Mouse (Mus musculus) forebrain, embryonic 16.5 days (tissue): ENCODE measurements around the gene Rgp1. TPM values are rescaled to one million over a fixed set of nuclear protein-coding genes. Genes with fewer than 3 reads are reported as not detected.
"Not testable (repeated sequence)": the region's sequence is repeated elsewhere in the genome, so short reads cannot be mapped to it uniquely, and the experiment has no call there.

Source experiments
- ATAC-seq: fragments of 200-750 bp; cut with Nextera tagmentation; 2 replicates; pipeline ENCODE4 v1.8.0; 2017; ENCODE audit warnings: mild to moderate bottlenecking, moderate library complexity
- H3K27ac ChIP-seq: fragments of 300-500 bp; sonication (generic); 2 replicates; pipeline ENCODE4 v1.5.1; 2014; ENCODE audit warnings: low read length, control low read depth
- H3K27me3 ChIP-seq: fragments of 300-500 bp; sonication (generic); replicated peaks from 2 replicates; pipeline ENCODE4 v1.6.1; 2014; ENCODE audit warnings: low read length; ENCODE audit not compliant: control insufficient read depth, insufficient read depth
- H3K36me3 ChIP-seq: fragments of 300-500 bp; sonication (generic); 2 replicates; pipeline ENCODE4 v1.6.1; 2014; ENCODE audit not compliant: control insufficient read depth, insufficient read depth
- H3K4me1 ChIP-seq: fragments of 300-500 bp; sonication (generic); replicated peaks from 2 replicates; pipeline ENCODE4 v1.6.1; 2014; ENCODE audit warnings: low read length; ENCODE audit not compliant: control insufficient read depth, insufficient read depth
- H3K4me2 ChIP-seq: fragments of 300-500 bp; sonication (generic); 2 replicates; pipeline ENCODE4 v1.6.1; 2014; ENCODE audit warnings: mild to moderate bottlenecking, low read length, control low read depth
- H3K4me3 ChIP-seq: fragments of 300-500 bp; sonication (generic); replicated peaks from 2 replicates; pipeline ENCODE4 v1.5.1; 2014; ENCODE audit warnings: mild to moderate bottlenecking, low read length, control low read depth
- H3K9ac ChIP-seq: fragments of 300-500 bp; sonication (generic); replicated peaks from 2 replicates; pipeline ENCODE4 v1.6.1; 2014; ENCODE audit warnings: low read depth, low read length, control low read depth
- H3K9me3 ChIP-seq: fragments of 300-500 bp; sonication (generic); 2 replicates; pipeline ENCODE4 v1.6.1; 2016; ENCODE audit warnings: low read length; ENCODE audit not compliant: control insufficient read depth
- WGBS: fragments of 180-500 bp; shearing (Covaris S2); extraction: QIAGEN DNeasy Blood & Tissue Kit; methylation state at CpG from one replicate; pipeline ENCODE4 v1.1.7; 2014; 5-methylcytosine and 5-hydroxymethylcytosine counted together
- polyA plus RNA-seq: library from polyadenylated mRNA; unstranded; fragments of >200 nt; fragmentation: Nextera tagmentation; extraction: Ambion mirVana; gene quantifications from 2 replicates; pipeline ENCODE4 v1.2.1, GENCODE M21; 2015

Rgp1 gene
- polyA plus RNA-seq, 1 experiment from 2014 or later: 30.5 TPM

DNA sequence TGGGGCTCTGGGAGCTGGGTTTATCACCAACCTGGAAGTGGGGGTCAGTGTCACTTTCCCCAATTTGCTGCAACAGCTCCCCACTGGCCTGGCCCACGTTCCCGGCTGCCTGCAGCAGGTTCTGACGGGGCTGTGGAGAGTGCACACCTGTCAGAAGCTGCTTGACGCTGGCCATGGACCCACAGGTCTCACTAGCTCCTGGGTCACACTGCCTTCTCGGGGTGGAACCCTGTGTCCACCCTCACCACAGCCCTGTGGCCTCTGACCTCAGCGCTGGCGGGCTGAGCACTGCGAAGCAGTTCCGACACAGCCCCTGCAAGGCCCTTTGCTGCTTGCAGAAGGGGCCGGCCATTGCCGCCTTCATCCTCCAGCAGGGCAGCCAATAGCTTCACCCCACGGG is 29.5 kb upstream of the Rgp1 start:
- no peak overlapping the region for H3K4me2 ChIP-seq
- H3K4me1 ChIP-seq: no peaks in the 10 kb centered on the region
- H3K36me3 ChIP-seq: peaks cover 64% of the 10 kb centered on the region
- WGBS: 96% methylated on average over 12 of the region's 12 CpGs
- no peak overlapping the region for H3K4me3 ChIP-seq
- H3K27me3 ChIP-seq: no peaks in the 10 kb centered on the region
- H3K9ac ChIP-seq: no peak overlapping the region
- no peak for ATAC-seq
- no peak overlapping the region for H3K27ac ChIP-seq
- H3K9me3 ChIP-seq: no peaks in the 10 kb centered on the region

DNA sequence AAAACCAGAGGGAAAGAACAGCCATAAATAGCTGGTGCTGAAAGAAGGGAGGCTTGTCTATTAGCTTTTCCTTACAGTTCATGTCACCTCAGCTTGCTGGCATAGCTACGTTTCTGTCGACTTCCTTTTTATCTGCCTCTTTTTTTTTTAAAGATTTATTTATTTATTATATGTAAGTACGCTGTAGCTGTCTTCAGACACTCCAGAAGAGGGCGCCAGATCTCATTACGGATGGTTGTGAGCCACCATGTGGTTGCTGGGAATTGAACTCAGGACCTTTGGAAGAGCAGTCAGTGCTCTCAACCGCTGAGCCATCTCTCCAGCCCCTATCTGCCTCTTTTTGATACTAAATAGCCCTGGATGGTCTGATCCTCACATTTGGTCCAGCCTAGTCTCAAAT is 26.7 kb upstream of the Rgp1 start:
- not testable (repeated sequence) for H3K4me2 ChIP-seq, H3K27ac ChIP-seq, H3K9me3 ChIP-seq, H3K9ac ChIP-seq, H3K27me3 ChIP-seq, H3K4me1 ChIP-seq, H3K4me3 ChIP-seq, ATAC-seq
- H3K36me3 ChIP-seq: peaks cover 54% of the 10 kb centered on the region
- WGBS: 89% methylated on average over 6 of the region's 6 CpGs

DNA sequence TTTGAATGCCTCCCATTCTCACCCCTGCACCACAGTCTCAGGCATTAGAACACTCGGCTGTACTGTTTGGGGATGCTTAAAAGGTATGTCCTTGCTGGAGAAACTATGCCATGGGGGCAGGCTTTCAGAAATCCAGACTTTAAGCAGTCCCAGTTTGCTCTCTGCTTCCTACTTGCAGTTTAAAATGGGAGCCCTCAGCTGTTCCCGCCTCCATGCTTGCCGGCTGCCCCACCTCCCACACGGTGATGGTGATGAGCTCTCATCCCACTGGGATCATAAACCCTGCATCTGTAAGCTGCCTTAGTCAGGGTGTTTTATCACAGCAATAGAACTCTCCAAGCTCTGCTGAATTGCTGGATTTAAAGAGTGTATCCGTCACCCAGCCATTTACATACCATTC is 26.1 kb upstream of the Rgp1 start:
- H3K36me3 ChIP-seq: peaks cover 48% of the 10 kb centered on the region
- no peaks in the 10 kb centered on the region for H3K27me3 ChIP-seq
- H3K9me3 ChIP-seq: no peaks in the 10 kb centered on the region
- no peak overlapping the region for H3K4me3 ChIP-seq
- H3K4me2 ChIP-seq: no peak overlapping the region
- 98% methylated on average over 5 of the region's 5 CpGs for WGBS
- H3K27ac ChIP-seq: no peak overlapping the region
- H3K4me1 ChIP-seq: no peaks in the 10 kb centered on the region
- H3K9ac ChIP-seq: no peak overlapping the region
- no peak for ATAC-seq

DNA sequence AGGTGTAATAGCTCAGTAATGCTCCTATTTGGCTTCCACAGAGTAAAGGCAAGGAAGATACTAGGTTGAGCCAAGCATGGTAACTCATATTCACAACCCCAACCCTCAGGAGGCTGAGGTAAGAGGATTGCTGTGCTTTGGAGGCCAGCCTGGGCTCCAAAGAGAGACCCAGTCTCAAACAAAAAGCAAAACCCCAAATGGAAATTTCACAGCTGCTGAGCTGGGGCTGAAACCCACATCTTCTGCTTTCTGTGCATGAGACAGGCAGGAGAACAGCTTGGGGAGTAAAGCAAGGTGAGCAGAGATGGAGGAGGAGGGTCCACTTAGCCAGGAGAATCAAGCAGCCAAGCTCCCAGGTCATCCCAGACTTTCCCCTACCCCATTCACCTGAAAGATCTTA is 24.6 kb upstream of the Rgp1 start:
- no peaks in the 10 kb centered on the region for H3K27me3 ChIP-seq
- H3K9ac ChIP-seq: no peak overlapping the region
- no peaks in the 10 kb centered on the region for H3K9me3 ChIP-seq
- no peak overlapping the region for H3K27ac ChIP-seq
- no peak for ATAC-seq
- H3K4me1 ChIP-seq: peaks cover 4% of the 10 kb centered on the region; the same call in 1 of the 2 replicates
- no peak overlapping the region for H3K4me3 ChIP-seq
- no peak overlapping the region for H3K4me2 ChIP-seq
- H3K36me3 ChIP-seq: peaks cover 41% of the 10 kb centered on the region

DNA sequence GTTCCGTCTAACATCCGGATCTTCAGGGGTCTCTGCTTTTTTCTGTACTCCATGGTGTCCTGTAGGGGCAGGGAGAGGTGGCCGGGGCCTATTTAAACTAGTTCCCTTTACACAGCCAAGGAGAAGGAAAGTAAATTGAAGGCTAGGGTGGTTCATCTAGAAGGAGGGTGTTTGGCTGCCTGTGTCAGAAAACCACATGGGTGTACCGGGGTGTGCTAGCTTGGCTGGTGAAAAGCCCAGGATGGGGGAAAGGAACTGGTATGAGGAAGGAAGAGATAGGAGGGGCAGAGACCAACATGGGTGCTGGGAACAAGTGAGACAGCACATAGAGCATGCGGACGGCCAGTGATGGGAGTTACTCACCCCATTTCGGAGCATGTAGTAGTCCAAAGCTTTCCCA is 22.6 kb upstream of the Rgp1 start:
- Histone ChIP-seq H3K4me1 (peaks cover 20% of the 10 kb centered on the region), H3K4me2 (no peak overlapping the region), H3K27ac (no peak overlapping the region), H3K9me3 (no peaks in the 10 kb centered on the region), H3K36me3 (peaks cover 26% of the 10 kb centered on the region), H3K4me3 (no peak overlapping the region), H3K27me3 (no peaks in the 10 kb centered on the region), H3K9ac (no peak overlapping the region)
- WGBS: 97% methylated on average over 7 of the region's 7 CpGs
- no peak for ATAC-seq

DNA sequence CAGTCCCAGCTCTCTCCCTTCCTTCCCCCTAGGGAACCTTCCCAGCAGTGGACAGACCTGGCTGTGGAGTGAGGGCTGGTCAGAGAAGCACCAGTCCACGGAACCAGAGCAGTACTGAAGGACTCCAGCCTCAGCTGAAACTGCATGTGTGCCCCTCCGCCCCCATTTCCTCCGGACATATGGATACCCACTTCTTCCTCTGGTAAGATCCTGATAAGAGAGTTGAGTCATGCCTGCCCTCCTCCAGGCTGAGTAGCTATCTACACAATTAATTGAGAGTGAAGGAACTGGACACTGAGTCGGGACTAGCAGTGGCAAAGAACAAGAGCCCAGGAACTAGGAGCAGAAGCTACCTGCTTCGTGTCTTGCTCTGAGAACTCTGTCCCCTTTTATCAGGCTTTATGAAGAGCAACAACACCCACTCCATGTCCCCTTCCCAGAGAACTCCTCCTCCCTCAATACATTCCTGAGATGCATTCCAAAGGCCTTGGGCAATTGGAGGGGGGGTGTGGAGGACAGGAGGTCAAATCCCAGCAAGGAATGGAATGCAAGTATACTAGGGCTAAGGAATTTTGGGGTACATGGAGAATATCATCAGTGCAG is 20.4 kb upstream of the Rgp1 start:
- Histone ChIP-seq H3K36me3 (peaks cover 12% of the 10 kb centered on the region), H3K4me1 (peaks cover 28% of the 10 kb centered on the region), H3K9me3 (no peaks in the 10 kb centered on the region), H3K9ac (no peak overlapping the region), H3K4me2 (no peak overlapping the region), H3K27ac (no peak overlapping the region), H3K27me3 (no peaks in the 10 kb centered on the region), H3K4me3 (no peak overlapping the region)
- 60% methylated on average over 5 of the region's 5 CpGs for whole genome bisulfite sequencing
- ATAC-seq: no peak

DNA sequence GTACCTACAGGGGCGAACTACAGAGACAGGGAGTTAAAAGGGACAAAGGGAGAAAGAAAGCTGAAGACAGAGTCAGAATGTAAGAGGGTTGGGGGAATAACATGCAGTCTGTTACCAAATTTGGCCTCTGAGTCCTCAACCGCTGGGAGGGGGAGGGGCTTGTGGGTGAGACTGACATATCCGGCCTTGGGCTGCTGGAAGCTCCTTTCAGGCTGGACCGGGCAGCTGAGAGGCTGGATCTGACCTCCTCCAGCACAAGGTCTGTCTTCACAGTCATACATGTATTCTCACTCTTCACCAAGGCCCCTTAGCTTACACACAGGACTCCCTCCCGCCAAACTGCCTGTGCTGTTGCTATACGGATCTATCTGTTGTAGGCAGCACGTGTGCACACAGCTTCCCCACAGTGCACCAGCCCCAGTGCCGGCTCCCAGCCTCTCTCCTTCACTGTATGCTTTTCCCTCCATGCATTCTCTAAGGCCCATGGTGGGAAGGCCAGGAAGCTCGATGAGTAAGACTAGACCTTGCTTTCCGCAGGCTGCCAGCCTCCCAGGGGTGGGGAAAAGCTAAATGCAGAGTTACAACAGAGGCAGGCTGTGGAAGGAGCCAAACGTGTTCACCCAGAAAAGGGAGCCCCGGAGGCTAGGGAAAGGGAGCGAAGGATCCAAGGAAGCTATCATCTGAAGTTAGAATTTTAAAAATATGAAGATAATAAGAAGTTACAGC is 19.7 kb upstream of the Rgp1 start:
- Histone ChIP-seq H3K36me3 (peaks cover 6% of the 10 kb centered on the region), H3K4me3 (no peak overlapping the region), H3K27ac (no peak overlapping the region), H3K9ac (peak overlapping the region; percentile 6; the same call in 1 of the 2 replicates), H3K4me2 (no peak overlapping the region), H3K9me3 (no peaks in the 10 kb centered on the region), H3K4me1 (peaks cover 35% of the 10 kb centered on the region), H3K27me3 (no peaks in the 10 kb centered on the region)
- ATAC-seq: no peak
- 43% methylated on average over 13 of the region's 13 CpGs for WGBS

DNA sequence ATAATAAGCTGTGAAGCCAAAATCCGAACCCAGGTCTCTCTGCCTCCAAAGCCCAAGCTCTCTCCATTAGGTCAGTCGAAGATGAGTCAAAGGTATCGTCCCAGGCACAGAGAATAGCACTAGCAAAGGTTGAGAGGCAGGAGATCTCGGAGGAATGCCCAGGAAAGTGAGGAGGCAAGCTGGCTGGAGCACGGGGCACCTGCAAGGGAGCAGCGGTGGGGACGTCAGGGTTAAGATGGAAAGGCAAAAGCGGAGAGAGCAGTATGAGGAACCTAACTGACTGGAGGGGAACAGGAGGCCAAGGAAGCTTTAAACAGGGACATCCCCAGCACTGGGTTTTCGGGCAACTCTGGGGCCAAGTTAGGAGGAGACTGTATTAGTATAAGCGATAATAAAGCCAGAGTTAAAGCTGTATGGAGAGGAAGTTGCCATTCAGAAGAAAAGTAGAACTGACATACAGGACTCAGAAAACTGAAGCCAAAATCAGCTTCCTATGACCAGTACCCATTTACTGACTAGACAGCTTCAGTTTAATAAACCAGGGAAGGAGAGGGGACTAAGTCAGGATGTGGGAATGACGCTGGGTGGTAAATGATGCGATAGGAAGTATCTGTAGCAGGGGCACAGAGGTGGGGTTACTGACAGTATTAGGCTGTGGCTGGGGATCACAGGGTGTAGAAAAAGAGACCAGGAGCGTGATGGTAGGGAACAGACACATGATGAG is 18.8 kb upstream of the Rgp1 start:
- 85% methylated on average over 13 of the region's 13 CpGs for WGBS
- Histone ChIP-seq H3K36me3 (peaks cover 8% of the 10 kb centered on the region), H3K4me1 (peaks cover 39% of the 10 kb centered on the region), H3K9ac (no peak overlapping the region), H3K4me2 (no peak overlapping the region), H3K27ac (no peak overlapping the region), H3K9me3 (no peaks in the 10 kb centered on the region), H3K27me3 (no peaks in the 10 kb centered on the region), H3K4me3 (no peak overlapping the region)
- ATAC-seq: no peak

DNA sequence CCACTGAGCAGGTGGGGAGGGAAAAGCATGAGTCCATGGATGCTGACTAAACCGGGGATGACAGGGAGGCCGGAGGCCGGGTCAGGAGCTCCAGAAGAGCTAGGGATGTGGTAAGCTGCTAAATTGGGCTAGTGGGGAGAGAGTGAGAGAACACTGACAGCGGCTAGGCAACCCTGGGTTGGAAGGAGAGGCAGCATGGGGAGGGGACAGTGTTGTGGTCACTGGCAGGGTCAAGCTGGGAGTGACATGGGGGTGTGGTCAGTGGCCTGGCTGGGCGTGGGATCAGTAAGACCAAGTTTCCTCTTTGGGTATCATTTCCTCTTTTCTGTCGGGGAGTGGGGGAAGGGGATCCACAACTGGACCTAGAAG is 18.3 kb upstream of the Rgp1 start:
- Histone ChIP-seq H3K27ac (no peak overlapping the region), H3K4me2 (no peak overlapping the region), H3K9me3 (no peaks in the 10 kb centered on the region), H3K9ac (no peak overlapping the region), H3K27me3 (no peaks in the 10 kb centered on the region), H3K4me1 (peaks cover 39% of the 10 kb centered on the region), H3K36me3 (peaks cover 13% of the 10 kb centered on the region), H3K4me3 (no peak overlapping the region)
- ATAC-seq: no peak
- 67% methylated on average over 5 of the region's 6 CpGs for WGBS
